Mouse (Mus musculus) heart, embryonic 12.5 days (tissue): ENCODE data around the gene Tomm40l. TPM values are rescaled to one million over a fixed set of nuclear protein-coding genes. Genes with fewer than 3 reads are reported as not detected.

Experiments used
- ATAC-seq: fragments of 200-750 bp; cut with Nextera tagmentation; 2 replicates; pipeline ENCODE4 v1.8.0; 2017; ENCODE audit warnings: moderate TSS enrichment, moderate library complexity; ENCODE audit not compliant: insufficient number of reproducible peaks, low FRiP score
- H3K27ac ChIP-seq: fragments of 300-500 bp; sonication (generic); 2 replicates; pipeline ENCODE4 v1.5.1; 2016; ENCODE audit warnings: mild to moderate bottlenecking, moderate library complexity; ENCODE audit not compliant: poor library complexity, severe bottlenecking
- H3K27me3 ChIP-seq: fragments of 300-500 bp; sonication (generic); replicated peaks from 2 replicates; pipeline ENCODE4 v1.6.1; 2016; ENCODE audit warnings: mild to moderate bottlenecking, moderate library complexity
- H3K36me3 ChIP-seq: fragments of 300-500 bp; sonication (generic); 2 replicates; pipeline ENCODE4 v1.6.1; 2016; ENCODE audit warnings: mild to moderate bottlenecking, moderate library complexity
- H3K4me1 ChIP-seq: fragments of 300-500 bp; sonication (generic); replicated peaks from 2 replicates; pipeline ENCODE4 v1.6.1; 2016; ENCODE audit warnings: mild to moderate bottlenecking
- H3K4me2 ChIP-seq: fragments of 300-500 bp; sonication (generic); 2 replicates; pipeline ENCODE4 v1.6.1; 2016; ENCODE audit warnings: mild to moderate bottlenecking, moderate library complexity
- H3K4me3 ChIP-seq: fragments of 300-500 bp; sonication (generic); 2 replicates; pipeline ENCODE4 v1.5.1; 2016; ENCODE audit warnings: mild to moderate bottlenecking
- H3K9ac ChIP-seq: fragments of 300-500 bp; sonication (generic); 2 replicates; pipeline ENCODE4 v1.6.1; 2016; ENCODE audit warnings: mild to moderate bottlenecking, moderate library complexity
- H3K9me3 ChIP-seq: fragments of 300-500 bp; sonication (generic); replicated peaks from 2 replicates; pipeline ENCODE4 v1.6.1; 2016; ENCODE audit warnings: mild to moderate bottlenecking, moderate library complexity
- WGBS: fragments of 180-500 bp; shearing (Covaris S2); methylation state at CpG from one replicate; pipeline ENCODE4 v1.1.7; 2016; 5-methylcytosine and 5-hydroxymethylcytosine counted together
- polyA plus RNA-seq: library from polyadenylated mRNA; unstranded; fragments of >200 nt; fragmentation: Nextera tagmentation; extraction: Ambion mirVana; gene quantifications from 2 replicates; pipeline ENCODE4 v1.2.1, GENCODE M21; 2016

Gene Tomm40l
- polyA plus RNA-seq, 1 experiment from 2014 or later = 43.3 TPM

DNA sequence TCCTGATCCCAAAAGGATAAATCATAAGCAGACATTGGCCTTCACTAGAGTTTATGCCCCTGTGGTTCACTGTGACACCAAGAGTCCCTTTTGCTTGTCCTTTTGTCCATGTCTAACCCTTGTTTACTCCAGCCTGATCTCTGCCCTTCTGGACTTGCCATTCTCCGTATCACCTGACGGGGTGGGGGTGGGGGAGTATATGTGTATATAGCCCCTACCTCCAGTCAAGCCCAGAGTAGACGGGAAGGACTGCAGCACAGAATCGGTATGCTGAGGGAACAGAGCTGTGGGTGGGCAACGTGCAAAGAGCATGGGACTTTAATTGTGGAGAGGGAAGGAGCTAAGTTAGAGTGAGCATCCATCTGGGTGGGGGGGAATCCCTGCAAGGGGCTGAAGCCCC, 2.5 kb upstream of the Tomm40l start, which contains the start of gene Apoa2:
Gene Apoa2, plus strand, starts transcription at position 198 of the 400 bp plus-strand sequence.
- no peak for ATAC-seq
- peaks cover 7% of the 10 kb centered on the region for H3K36me3 ChIP-seq
- no peaks in the 10 kb centered on the region for H3K9me3 ChIP-seq
- H3K9ac ChIP-seq = no peak within 1 kb of the TSS
- H3K27ac ChIP-seq = no peak within 1 kb of the TSS
- no peaks in the 10 kb centered on the region for H3K27me3 ChIP-seq
- 83% methylated on average over 5 of the region's 5 CpGs for WGBS
- no peak within 1 kb of the TSS for H3K4me2 ChIP-seq
- no peak within 1 kb of the TSS for H3K4me3 ChIP-seq
- peaks cover 13% of the 10 kb centered on the region for H3K4me1 ChIP-seq

DNA sequence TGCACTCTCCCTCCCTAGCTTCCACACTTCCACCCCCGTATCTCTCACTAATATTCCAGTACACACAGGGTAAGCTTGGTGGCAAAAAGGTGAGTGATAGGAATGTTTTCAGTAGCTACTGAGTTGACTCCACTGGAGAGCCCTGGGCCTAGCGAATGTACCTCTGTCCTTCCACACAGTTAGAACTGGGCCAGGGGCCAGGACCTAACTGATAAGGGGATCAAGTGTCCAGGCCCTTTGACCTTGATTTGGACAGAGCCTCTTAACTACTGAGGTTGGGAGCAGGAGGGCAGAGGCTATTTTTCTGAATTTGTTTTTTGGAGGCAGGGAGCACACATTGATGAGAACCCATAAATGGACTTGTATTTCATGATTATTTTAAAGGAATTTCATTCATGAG, 1.5 kb upstream of the Tomm40l start:
- ATAC-seq = no peak
- no peak overlapping the region for H3K4me2 ChIP-seq
- H3K4me1 ChIP-seq = peaks cover 13% of the 10 kb centered on the region
- peaks cover 17% of the 10 kb centered on the region for H3K36me3 ChIP-seq
- no peak overlapping the region for H3K27ac ChIP-seq
- no peak overlapping the region for H3K9ac ChIP-seq
- WGBS = 50% methylated on average over 2 of the region's 2 CpGs
- H3K9me3 ChIP-seq = no peaks in the 10 kb centered on the region
- no peaks in the 10 kb centered on the region for H3K27me3 ChIP-seq
- no peak overlapping the region for H3K4me3 ChIP-seq

DNA sequence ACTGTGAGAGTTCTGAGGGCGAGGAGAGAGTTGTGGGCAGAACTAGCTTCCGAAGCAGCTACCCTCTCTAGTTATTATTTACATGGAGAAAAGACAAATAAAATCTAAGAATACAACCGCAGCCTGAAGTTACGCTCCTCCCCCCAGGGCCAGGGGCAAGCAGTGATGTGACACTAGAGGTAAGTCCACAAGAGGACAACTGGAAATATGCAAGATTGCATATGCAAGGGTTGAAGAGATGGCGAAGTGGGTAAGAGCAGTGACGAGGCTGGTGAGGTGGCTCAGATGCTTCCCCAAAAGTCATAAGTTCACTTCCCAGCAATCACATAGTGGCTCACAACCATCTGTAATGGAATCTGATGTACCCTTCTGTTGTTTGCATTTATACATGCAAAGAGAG, 854 bp upstream of the Tomm40l start:
- Histone ChIP-seq H3K27ac (peak overlapping the region; percentile 72), H3K4me1 (peaks cover 9% of the 10 kb centered on the region), H3K4me2 (peak overlapping the region; percentile 61), H3K9ac (peak overlapping the region; percentile 46; the same call in 1 of the 2 replicates), H3K27me3 (no peaks in the 10 kb centered on the region), H3K36me3 (peaks cover 23% of the 10 kb centered on the region), H3K9me3 (no peaks in the 10 kb centered on the region), H3K4me3 (peak overlapping the region; percentile 67)
- WGBS = 81% methylated on average over 6 of the region's 6 CpGs
- no peak for ATAC-seq

DNA sequence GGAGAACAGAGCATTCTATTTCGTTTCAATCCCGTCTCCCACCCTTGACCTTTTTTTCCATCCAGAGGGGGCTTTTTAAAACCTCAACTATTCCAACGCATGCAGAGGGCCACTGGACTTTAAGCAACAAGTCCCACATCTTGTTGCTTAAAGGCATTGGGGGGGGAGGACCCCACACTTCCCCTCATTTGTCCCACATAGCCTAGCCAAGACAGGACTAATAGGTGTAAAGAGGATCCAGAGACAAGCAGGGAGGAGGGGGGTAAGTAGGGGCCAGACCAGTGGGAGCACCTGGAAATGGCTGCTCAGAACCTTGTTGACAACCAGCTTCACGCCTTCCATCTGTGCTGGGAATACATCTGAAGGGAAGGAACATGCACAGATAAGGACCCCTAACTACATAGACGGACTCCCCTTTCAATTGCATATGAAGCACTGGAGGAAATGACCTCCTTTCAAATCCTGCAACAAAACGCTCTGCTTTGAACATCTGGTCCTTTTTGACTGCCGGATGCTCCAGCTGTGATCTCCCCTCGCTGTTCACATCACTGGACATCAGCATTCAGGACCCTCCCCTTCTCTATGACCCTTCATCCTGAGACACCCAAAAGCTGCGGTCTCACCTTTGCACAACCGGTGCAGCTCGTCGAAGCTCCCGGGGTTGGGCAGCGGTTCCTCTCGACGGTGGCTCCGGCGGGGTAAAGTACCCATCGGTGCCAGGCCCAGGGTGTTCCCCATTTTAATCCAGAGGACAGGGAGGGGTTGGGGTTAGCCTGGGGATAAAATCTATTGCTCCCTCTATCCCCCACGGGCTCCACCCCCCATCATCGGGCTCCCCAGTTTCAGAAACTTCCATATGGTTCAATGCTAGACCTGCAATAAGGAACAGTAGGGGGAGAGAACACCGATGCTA, 777 bp downstream of the Tomm40l start:
- H3K9me3 ChIP-seq = no peaks in the 10 kb centered on the region
- peaks cover 23% of the 10 kb centered on the region for H3K36me3 ChIP-seq
- peak overlapping the region; percentile 82 for H3K4me2 ChIP-seq
- peak overlapping the region; percentile 67 for H3K4me3 ChIP-seq
- peak overlapping the region; percentile 29; the same call in 1 of the 2 replicates for H3K27ac ChIP-seq
- H3K9ac ChIP-seq = peak overlapping the region; percentile 74
- peaks cover 9% of the 10 kb centered on the region for H3K4me1 ChIP-seq
- 8% methylated on average over 22 of the region's 22 CpGs for WGBS
- peak; percentile 0; the same call in 1 of the 2 replicates for ATAC-seq
- no peaks in the 10 kb centered on the region for H3K27me3 ChIP-seq

DNA sequence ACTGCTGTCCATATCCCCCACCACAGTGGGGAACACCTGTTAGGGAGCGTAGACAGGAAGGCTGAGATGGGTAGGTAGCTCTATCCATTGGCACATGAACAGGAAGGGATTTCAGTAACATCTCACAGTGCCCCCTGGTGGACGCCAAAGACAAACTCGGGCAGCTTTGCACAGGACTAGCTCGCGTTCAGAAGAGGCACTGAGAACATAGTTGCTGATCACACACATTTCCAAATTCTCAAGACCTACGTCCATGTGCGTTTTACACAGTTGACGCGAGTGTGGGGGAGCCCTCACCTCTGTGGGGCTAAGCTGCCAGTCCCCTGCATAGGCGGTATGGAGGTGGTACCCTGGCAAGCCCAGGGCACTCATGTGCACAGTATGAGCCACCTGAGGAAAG, 1.4 kb downstream of the Tomm40l start:
- Histone ChIP-seq H3K4me3 (no peak overlapping the region; the same call in 1 of the 2 replicates), H3K27me3 (no peaks in the 10 kb centered on the region), H3K9me3 (no peaks in the 10 kb centered on the region), H3K9ac (no peak overlapping the region), H3K4me2 (peak overlapping the region; percentile 82), H3K4me1 (peaks cover 9% of the 10 kb centered on the region), H3K27ac (no peak overlapping the region), H3K36me3 (peaks cover 23% of the 10 kb centered on the region)
- ATAC-seq = peak; percentile 9; the same call in 1 of the 2 replicates
- 8% methylated on average over 10 of the region's 10 CpGs for WGBS

DNA sequence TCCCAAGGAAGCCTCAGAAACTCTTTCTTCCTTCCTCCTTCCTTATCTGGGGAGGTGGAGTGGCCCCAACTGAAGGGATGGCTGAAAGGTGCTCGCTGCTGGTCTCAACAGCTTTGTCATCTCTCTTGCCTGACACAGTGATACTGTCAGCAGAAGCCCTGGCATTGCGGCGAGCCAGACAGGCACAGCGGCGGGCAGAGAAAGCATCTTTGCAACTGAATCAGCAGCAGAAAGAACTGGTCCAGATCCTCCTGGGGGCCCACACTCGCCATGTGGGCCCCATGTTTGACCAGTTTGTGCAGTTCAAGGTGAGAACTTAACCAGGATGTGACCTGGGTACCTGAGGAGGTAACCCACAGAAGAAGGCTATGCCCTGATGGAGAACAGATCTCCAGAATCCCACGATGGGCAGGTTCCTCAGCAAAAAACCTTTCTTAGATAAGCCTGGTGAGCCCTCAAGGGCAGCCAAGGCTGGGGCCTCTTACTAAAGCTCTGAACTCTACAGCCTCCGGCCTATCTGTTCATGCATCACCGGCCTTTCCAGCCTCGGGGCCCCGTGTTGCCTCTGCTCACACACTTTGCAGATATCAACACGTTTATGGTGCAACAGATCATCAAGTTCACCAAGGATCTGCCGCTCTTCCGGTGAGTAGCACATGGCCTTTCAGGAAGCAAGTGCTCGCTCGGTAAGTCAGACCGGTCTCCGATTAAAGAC, 5.9 kb downstream of the Tomm40l start:
- peaks cover 23% of the 10 kb centered on the region for H3K36me3 ChIP-seq
- H3K9me3 ChIP-seq = no peaks in the 10 kb centered on the region
- no peak overlapping the region for H3K9ac ChIP-seq
- H3K4me1 ChIP-seq = peaks cover 6% of the 10 kb centered on the region
- WGBS = 73% methylated on average over 18 of the region's 18 CpGs
- H3K4me3 ChIP-seq = no peak overlapping the region
- no peak overlapping the region for H3K27ac ChIP-seq
- no peaks in the 10 kb centered on the region for H3K27me3 ChIP-seq
- no peak overlapping the region for H3K4me2 ChIP-seq
- ATAC-seq = no peak

DNA sequence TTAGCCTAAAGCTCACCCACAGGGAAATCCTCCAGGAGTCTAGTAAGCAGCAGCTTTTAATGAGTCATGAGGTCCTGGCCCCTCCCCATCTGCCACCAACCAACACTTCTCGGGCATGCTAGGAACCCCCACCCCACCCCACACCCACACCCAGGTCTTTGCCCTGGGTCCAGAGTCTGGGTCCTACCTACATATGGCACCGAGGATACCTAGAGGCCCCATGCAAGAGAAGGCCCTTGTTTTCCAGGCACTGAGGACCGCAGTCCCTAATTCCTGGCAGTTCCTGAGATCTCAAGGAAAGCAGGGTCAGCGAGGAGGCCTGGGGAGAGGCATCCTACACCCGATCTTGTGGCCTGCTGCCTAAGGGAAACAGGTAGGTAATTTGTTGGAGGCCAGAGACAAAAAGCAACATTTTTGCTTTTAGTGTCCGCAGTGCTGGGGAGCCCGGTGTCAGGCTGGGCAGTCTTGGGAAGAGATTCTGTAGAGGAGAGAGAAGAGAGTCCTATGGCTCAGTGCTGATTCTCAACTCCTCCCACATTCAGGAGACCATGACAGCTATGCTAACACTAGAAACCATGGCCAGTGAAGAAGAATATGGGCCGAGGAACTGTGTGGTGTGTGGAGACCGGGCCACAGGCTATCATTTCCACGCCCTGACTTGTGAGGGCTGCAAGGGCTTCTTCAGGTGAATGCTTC, 8.4 kb downstream of the Tomm40l start, which contains the start of gene Nr1i3:
Gene Nr1i3, plus strand, starts transcription at position 170 of the 696 bp plus-strand sequence.
- Histone ChIP-seq H3K9ac (no peak within 1 kb of the TSS), H3K9me3 (no peaks in the 10 kb centered on the region), H3K27me3 (no peaks in the 10 kb centered on the region), H3K36me3 (peaks cover 7% of the 10 kb centered on the region), H3K27ac (no peak within 1 kb of the TSS), H3K4me2 (no peak within 1 kb of the TSS), H3K4me3 (no peak within 1 kb of the TSS), H3K4me1 (0 out of 2 replicates have a peak, but pooled peaks cover 7% of the 10 kb centered on the region)
- ATAC-seq = no peak
- 70% methylated on average over 10 of the region's 10 CpGs for WGBS

DNA sequence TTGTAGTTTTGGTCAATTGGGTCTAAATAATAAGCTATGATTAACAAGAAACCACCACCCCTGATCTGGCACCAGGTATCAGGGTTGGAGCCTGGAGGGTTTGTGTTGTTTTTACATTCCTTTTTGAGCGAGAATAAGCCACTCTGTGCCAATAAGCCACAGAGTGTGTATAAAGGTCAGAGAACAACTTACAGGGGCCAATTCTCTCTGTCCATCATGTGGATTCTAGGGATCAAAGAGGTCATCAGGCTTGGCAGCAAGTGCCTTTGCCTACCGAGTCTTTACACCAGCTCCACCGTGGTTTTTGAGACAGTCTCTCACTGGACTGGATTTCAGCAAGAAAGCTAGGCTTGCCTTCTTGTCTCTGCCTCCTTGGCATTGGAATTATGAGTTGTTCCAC, 9.5 kb downstream of the Tomm40l start:
- WGBS = 59% methylated on average over 3 of the region's 3 CpGs
- Histone ChIP-seq H3K4me1 (0 out of 2 replicates have a peak, but pooled peaks cover 7% of the 10 kb centered on the region), H3K4me3 (no peak overlapping the region), H3K36me3 (no peaks in the 10 kb centered on the region), H3K27me3 (no peaks in the 10 kb centered on the region), H3K9ac (no peak overlapping the region), H3K27ac (no peak overlapping the region), H3K4me2 (no peak overlapping the region), H3K9me3 (no peaks in the 10 kb centered on the region)
- no peak for ATAC-seq

DNA sequence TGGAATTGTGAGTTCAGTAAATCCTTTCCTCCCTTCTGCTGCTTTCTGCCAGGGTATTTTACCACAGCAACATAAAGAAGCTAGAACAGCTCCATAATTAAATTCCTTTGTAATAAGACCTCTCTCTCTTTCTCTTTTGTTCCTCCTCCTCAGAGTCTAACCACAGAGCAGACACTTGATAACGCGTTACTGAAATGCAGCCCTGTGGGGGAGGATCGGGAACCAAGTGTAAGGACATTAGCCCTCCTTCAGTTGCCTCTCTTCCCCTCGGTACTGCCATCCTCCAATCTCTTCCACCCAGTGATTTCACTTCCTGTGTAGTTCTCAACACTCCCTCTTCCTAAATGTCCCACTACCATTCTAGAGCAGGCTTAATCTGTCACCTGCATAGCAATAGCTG, 12.9 kb downstream of the Tomm40l start:
- no peak overlapping the region for H3K4me2 ChIP-seq
- 17% methylated on average over 4 of the region's 4 CpGs for WGBS
- ATAC-seq = no peak

DNA sequence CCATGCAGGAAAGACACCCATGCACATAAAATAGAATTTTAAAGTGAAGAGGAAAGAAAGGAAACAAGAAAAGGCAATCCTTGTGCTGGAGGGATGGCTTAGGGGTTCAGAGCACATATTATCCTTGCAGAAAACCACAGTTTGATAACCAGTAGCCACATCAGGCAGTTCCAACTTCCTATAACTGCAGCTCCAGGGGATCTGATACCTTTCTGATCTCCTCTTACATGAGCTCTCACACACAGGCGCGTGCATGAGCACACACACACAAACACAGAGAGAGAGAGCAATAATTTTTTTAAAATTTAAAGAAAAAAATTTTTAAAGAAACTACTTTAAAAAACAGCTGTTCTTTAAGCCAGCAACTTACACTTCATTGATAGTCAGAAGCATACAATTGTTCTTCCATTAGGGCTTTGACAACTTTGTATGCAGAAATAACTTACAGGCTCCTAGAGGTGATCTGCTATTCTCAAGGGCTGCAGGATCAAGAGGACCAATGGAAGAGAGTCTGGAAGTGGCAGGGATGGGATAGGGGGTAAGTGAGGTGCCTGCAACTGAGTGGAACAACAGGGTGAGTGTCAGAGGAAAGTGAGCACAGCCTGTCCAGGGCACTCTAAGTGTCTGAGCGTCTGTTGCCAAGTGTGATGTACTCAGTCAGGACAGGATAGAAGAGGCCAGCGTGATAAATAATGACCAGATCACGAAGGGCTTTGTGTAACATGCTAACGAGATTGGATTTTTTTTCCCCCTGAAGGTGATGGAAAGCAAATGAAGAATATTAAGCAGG, 16.4 kb downstream of the Tomm40l start:
- Histone ChIP-seq H3K36me3 (no peaks in the 10 kb centered on the region), H3K9me3 (no peaks in the 10 kb centered on the region), H3K4me2 (no peak overlapping the region), H3K4me3 (no peak overlapping the region), H3K27ac (no peak overlapping the region), H3K9ac (no peak overlapping the region), H3K27me3 (no peaks in the 10 kb centered on the region), H3K4me1 (0 out of 2 replicates have a peak, but pooled peaks cover 7% of the 10 kb centered on the region)
- 62% methylated on average over 6 of the region's 6 CpGs for WGBS
- no peak for ATAC-seq

More for the DNA sequence above, 12.9 kb downstream of the Tomm40l start:
- Histone ChIP-seq H3K9me3 (no peaks in the 10 kb centered on the region), H3K27ac (no peak overlapping the region), H3K4me1 (0 out of 2 replicates have a peak, but pooled peaks cover 7% of the 10 kb centered on the region), H3K36me3 (no peaks in the 10 kb centered on the region), H3K4me3 (no peak overlapping the region), H3K9ac (no peak overlapping the region), H3K27me3 (no peaks in the 10 kb centered on the region)
